Mouse (Mus musculus): Measurements from ENCODE around the gene Snx9. TPM values are rescaled to one million over a fixed set of nuclear protein-coding genes. Genes with fewer than 3 reads are reported as not detected.

The Snx9 gene
- polyA plus RNA-seq, 1 experiment from 2014 or later, result 20.8 TPM

DNA sequence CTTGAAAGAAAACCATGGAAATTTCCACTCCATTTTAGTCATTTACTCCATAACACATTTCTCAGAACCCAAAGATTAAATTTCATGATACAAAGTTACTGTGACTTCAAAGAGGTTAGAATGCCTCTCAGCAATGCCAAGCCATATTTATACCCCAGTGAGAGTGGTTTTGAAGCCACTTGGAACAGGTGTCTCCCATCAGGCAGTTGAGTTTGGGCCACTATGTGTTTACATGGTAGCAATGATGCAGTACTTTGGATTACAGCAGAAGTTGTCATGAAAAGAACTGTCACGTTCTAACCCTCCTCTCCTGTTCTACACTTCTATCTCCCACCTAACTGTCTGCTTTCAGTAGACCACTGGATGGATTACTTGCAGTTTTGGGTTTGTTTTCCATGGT is 101.9 kb downstream of the Snx9 start:
- Histone ChIP-seq H3K27ac (no peak overlapping the region), H3K4me2 (replicated peaks) (no peak overlapping the region), H3K9ac (no peak overlapping the region), H3K4me3 (no peak overlapping the region), H3K9me3 (replicated peaks) (no peaks in the 10 kb centered on the region), H3K4me1 (peaks cover 10% of the 10 kb centered on the region), H3K27me3 (peaks cover 40% of the 10 kb centered on the region), H3K36me3 (no peaks in the 10 kb centered on the region)
- ATAC-seq (ENCODE audit: low FRiP score), result no peak
- WGBS, result 80% methylated on average over 1 of the region's 1 CpGs

- 80% methylated on average over 3 of the region's 3 CpGs for WGBS
- Histone ChIP-seq H3K4me1 (no peaks in the 10 kb centered on the region), H3K4me3 (no peak overlapping the region), H3K27me3 (peaks cover 11% of the 10 kb centered on the region), H3K27ac (no peak overlapping the region), H3K4me2 (replicated peaks) (no peak overlapping the region), H3K9ac (no peak overlapping the region), H3K9me3 (replicated peaks) (no peaks in the 10 kb centered on the region), H3K36me3 (no peaks in the 10 kb centered on the region)
- no peak for ATAC-seq (ENCODE audit: low FRiP score)
Measured at GRCm38 (mm10) chr17:5947039-5947438, 105.9 kb downstream of the Snx9 start.

GRCm38 (mm10) chr17:5952455-5952854 is 111.3 kb downstream of the Snx9 start:
- ATAC-seq (ENCODE audit: low FRiP score), result no peak
- 91% methylated on average over 4 of the region's 4 CpGs for WGBS
- Histone ChIP-seq H3K9me3 (replicated peaks) (no peaks in the 10 kb centered on the region), H3K4me3 (no peak overlapping the region), H3K27ac (no peak overlapping the region), H3K4me2 (replicated peaks) (no peak overlapping the region), H3K9ac (no peak overlapping the region), H3K27me3 (no peaks in the 10 kb centered on the region), H3K4me1 (no peaks in the 10 kb centered on the region), H3K36me3 (no peaks in the 10 kb centered on the region)

DNA sequence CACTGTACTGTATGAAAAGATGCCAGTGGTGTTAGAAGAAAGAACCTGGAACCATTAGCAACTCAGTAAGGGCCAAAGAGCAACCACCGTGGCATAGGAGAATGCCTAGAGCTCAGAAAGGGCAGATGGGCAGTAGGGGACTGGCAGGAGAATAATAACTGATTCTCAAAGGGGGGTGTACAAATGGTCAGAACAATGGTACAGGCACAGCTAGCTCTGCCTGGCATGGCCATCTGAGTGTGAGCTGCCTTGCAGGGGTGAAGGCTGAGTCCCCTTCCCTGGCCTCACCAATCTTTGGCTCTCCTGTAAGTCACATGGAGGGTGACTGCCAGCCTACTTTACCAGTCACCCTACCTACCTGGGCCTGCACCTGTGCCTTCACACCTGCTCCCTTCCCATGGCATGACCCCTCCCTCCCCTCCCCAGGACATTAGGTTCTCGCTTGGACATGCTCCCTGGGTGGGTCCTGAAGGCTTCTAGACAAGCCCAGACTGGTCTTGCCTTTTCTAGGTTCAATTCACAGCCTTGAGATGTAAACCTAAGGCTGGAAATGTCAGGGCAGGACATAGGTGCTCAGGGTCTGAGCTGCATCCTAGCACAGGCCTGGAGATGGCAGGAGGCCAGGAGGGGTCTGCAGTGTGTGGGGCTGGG is 115.3 kb downstream of the Snx9 start:
- Histone ChIP-seq H3K27ac (no peak overlapping the region), H3K4me3 (no peak overlapping the region), H3K4me1 (peaks cover 6% of the 10 kb centered on the region; the same call in 1 of the 2 replicates), H3K9ac (no peak overlapping the region), H3K27me3 (no peaks in the 10 kb centered on the region), H3K9me3 (replicated peaks) (no peaks in the 10 kb centered on the region; the same call in 1 of the 2 replicates), H3K4me2 (replicated peaks) (no peak overlapping the region), H3K36me3 (no peaks in the 10 kb centered on the region)
- 84% methylated on average over 2 of the region's 2 CpGs for WGBS
- ATAC-seq (ENCODE audit: low FRiP score), result no peak

- no peaks in the 10 kb centered on the region for H3K27me3 ChIP-seq
- H3K4me1 ChIP-seq, result peaks cover 6% of the 10 kb centered on the region; the same call in 1 of the 2 replicates
- H3K4me3 ChIP-seq, result no peak overlapping the region
- no peak overlapping the region for H3K27ac ChIP-seq
- H3K9ac ChIP-seq, result no peak overlapping the region
- H3K4me2 ChIP-seq (replicated peaks), result no peak overlapping the region
- no peaks in the 10 kb centered on the region for H3K36me3 ChIP-seq
- no peak for ATAC-seq (ENCODE audit: low FRiP score)
- 81% methylated on average over 3 of the region's 3 CpGs for WGBS
- no peaks in the 10 kb centered on the region; the same call in 1 of the 2 replicates for H3K9me3 ChIP-seq (replicated peaks)
Measured at GRCm38 (mm10) chr17:5957097-5957496, 116.0 kb downstream of the Snx9 start.

DNA sequence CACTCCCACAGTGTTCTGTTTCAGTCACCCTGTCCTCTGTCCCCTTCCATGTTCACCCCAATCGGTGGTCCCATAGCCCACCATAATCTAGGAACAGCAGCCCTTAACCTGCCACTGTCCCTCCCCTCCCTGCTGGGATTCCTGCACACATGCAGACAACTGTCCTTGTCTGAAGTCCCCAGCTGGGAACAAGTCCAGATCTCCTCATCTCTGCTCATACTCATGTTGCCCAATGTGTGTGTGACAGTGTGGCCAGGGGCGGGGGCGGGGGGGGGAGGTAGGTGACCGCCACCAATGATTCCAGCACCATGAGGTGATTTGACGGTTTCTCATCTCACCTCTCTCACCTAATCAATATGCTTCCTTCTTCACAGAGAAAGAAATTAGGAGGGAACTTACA is 117.1 kb downstream of the Snx9 start:
- no peak overlapping the region for H3K9ac ChIP-seq
- WGBS, result 87% methylated on average over 5 of the region's 5 CpGs
- H3K9me3 ChIP-seq (replicated peaks), result no peaks in the 10 kb centered on the region; the same call in 1 of the 2 replicates
- no peaks in the 10 kb centered on the region for H3K36me3 ChIP-seq
- peaks cover 6% of the 10 kb centered on the region; the same call in 1 of the 2 replicates for H3K4me1 ChIP-seq
- H3K4me3 ChIP-seq, result no peak overlapping the region
- ATAC-seq (ENCODE audit: low FRiP score), result no peak
- H3K27ac ChIP-seq, result no peak overlapping the region
- no peak overlapping the region for H3K4me2 ChIP-seq (replicated peaks)
- no peaks in the 10 kb centered on the region for H3K27me3 ChIP-seq

DNA sequence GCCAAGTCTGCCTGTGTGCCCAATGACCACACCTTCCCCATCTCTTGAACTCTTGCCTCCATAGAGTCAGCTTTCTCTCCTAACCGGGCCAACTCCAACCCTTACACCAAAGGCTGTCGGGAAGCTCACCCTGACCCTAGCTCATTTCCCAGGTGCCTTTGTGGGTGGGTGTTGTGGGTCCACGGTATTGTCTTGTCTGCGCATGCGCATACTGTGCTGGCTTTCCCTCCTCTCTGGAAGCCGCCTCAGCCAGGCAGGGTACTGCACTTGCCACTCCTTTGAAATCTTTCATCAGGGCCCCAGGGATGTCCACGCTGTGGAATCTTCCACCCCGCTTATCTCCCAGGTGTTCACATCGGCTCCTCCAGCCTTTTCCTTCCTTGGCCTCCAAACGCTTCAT is 117.5 kb downstream of the Snx9 start:
- H3K4me2 ChIP-seq (replicated peaks), result no peak overlapping the region
- no peaks in the 10 kb centered on the region for H3K36me3 ChIP-seq
- no peaks in the 10 kb centered on the region; the same call in 1 of the 2 replicates for H3K9me3 ChIP-seq (replicated peaks)
- H3K9ac ChIP-seq, result no peak overlapping the region
- no peak overlapping the region for H3K4me3 ChIP-seq
- ATAC-seq (ENCODE audit: low FRiP score), result no peak
- peaks cover 6% of the 10 kb centered on the region; the same call in 1 of the 2 replicates for H3K4me1 ChIP-seq
- H3K27me3 ChIP-seq, result no peaks in the 10 kb centered on the region
- H3K27ac ChIP-seq, result no peak overlapping the region
- WGBS, result 88% methylated on average over 10 of the region's 10 CpGs

- Histone ChIP-seq H3K4me2 (replicated peaks) (no peak overlapping the region), H3K9ac (no peak overlapping the region), H3K4me1 (peaks cover 6% of the 10 kb centered on the region; the same call in 1 of the 2 replicates), H3K9me3 (replicated peaks) (no peaks in the 10 kb centered on the region; the same call in 1 of the 2 replicates), H3K36me3 (no peaks in the 10 kb centered on the region), H3K4me3 (no peak overlapping the region), H3K27ac (no peak overlapping the region), H3K27me3 (no peaks in the 10 kb centered on the region)
- WGBS, result 68% methylated on average over 7 of the region's 7 CpGs
- ATAC-seq (ENCODE audit: low FRiP score), result no peak
Measured at GRCm38 (mm10) chr17:5959096-5959495, 118.0 kb downstream of the Snx9 start.

DNA sequence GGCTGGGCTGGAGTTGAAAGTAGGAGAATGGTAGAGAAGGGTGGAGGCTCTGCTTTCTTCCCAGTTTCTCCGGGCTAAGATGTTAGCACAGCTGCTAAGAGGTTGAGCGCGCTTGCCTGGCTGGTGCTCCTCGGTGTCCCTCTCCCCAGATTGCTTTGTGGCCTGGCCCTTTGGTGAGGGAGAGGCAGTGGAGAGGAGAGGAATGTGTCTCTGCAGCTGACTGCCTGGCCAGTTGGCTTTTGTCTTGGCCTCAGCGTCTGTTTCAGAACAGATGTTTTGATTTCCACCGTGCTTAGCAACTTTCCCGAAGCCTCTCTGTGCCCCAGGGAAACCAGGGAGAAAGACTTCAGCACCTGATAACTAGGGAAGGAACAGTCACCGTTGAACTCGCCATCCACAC is 118.7 kb downstream of the Snx9 start:
- H3K4me2 ChIP-seq (replicated peaks), result no peak overlapping the region
- no peaks in the 10 kb centered on the region; the same call in 1 of the 2 replicates for H3K9me3 ChIP-seq (replicated peaks)
- H3K27ac ChIP-seq, result no peak overlapping the region
- no peaks in the 10 kb centered on the region for H3K36me3 ChIP-seq
- no peak overlapping the region for H3K9ac ChIP-seq
- no peak for ATAC-seq (ENCODE audit: low FRiP score)
- no peaks in the 10 kb centered on the region for H3K27me3 ChIP-seq
- H3K4me1 ChIP-seq, result peaks cover 6% of the 10 kb centered on the region; the same call in 1 of the 2 replicates
- WGBS, result 60% methylated on average over 9 of the region's 9 CpGs
- H3K4me3 ChIP-seq, result no peak overlapping the region

DNA sequence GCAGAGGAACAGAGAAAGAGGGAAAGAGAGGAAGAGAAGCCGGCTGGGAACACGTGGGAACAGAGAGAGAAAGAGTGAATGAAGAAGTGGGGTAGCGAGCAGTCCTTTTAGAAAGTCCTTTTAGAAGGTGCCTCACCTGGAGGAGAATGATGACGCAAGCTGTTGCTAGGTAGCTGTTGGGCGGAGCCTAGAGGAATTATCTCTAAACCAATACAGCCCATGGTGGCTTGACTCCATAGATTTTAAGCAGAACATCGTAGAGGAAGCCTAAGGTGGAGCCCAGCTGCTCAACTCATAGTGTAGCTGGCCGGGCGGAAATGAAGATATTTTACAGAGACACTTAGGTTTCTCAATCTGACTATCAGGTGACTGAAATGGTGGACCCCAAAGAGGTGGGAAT is 122.6 kb downstream of the Snx9 start:
- Histone ChIP-seq H3K36me3 (no peaks in the 10 kb centered on the region), H3K9ac (no peak overlapping the region), H3K4me3 (no peak overlapping the region), H3K27me3 (no peaks in the 10 kb centered on the region), H3K27ac (no peak overlapping the region), H3K4me2 (replicated peaks) (no peak overlapping the region), H3K9me3 (replicated peaks) (no peaks in the 10 kb centered on the region; the same call in 1 of the 2 replicates), H3K4me1 (peaks cover 13% of the 10 kb centered on the region; the same call in 1 of the 2 replicates)
- no peak for ATAC-seq (ENCODE audit: low FRiP score)
- 95% methylated on average over 8 of the region's 8 CpGs for whole genome bisulfite sequencing

GRCm38 (mm10) chr17:5965084-5965781 is 124.1 kb downstream of the Snx9 start:
- H3K4me2 ChIP-seq (replicated peaks), result no peak overlapping the region
- peaks cover 10% of the 10 kb centered on the region; the same call in 1 of the 2 replicates for H3K4me1 ChIP-seq
- H3K27ac ChIP-seq, result no peak overlapping the region
- no peaks in the 10 kb centered on the region for H3K36me3 ChIP-seq
- H3K4me3 ChIP-seq, result no peak overlapping the region
- no peaks in the 10 kb centered on the region; the same call in 1 of the 2 replicates for H3K9me3 ChIP-seq (replicated peaks)
- ATAC-seq (ENCODE audit: low FRiP score), result no peak
- no peak overlapping the region for H3K9ac ChIP-seq
- H3K27me3 ChIP-seq, result no peaks in the 10 kb centered on the region
- WGBS, result 57% methylated on average over 9 of the region's 9 CpGs

GRCm38 (mm10) chr17:5966706-5967105 is 125.6 kb downstream of the Snx9 start:
- 81% methylated on average over 5 of the region's 5 CpGs for WGBS
- H3K4me3 ChIP-seq, result no peak overlapping the region

More at GRCm38 (mm10) chr17:5966706-5967105, 125.6 kb downstream of the Snx9 start:
- Histone ChIP-seq H3K27ac (no peak overlapping the region), H3K9ac (no peak overlapping the region), H3K36me3 (no peaks in the 10 kb centered on the region), H3K9me3 (replicated peaks) (no peaks in the 10 kb centered on the region), H3K4me2 (replicated peaks) (no peak overlapping the region), H3K27me3 (no peaks in the 10 kb centered on the region), H3K4me1 (peaks cover 10% of the 10 kb centered on the region; the same call in 1 of the 2 replicates)
- ATAC-seq (ENCODE audit: low FRiP score), result no peak

All from hindbrain, embryonic 12.5 days (tissue).